Mouse (Mus musculus) spleen, adult 2 months (tissue): ENCODE measurements around the gene Lrrc73.

Source experiments
- CTCF ChIP-seq: fragments of 200-500 bp; IDR thresholded peaks from 2 replicates; pipeline ENCODE4 v1.5.1; 2011; ENCODE audit warnings: mild to moderate bottlenecking, inconsistent platforms; ENCODE audit not compliant: insufficient read depth, insufficient read length, insufficient replicate concordance; ENCODE audit errors: extremely low read depth
- POLR2A ChIP-seq: fragments of 200-500 bp; IDR thresholded peaks from 2 replicates; pipeline ENCODE4 v1.6.1; 2011; ENCODE audit warnings: low read depth, low read length, inconsistent platforms

DNA sequence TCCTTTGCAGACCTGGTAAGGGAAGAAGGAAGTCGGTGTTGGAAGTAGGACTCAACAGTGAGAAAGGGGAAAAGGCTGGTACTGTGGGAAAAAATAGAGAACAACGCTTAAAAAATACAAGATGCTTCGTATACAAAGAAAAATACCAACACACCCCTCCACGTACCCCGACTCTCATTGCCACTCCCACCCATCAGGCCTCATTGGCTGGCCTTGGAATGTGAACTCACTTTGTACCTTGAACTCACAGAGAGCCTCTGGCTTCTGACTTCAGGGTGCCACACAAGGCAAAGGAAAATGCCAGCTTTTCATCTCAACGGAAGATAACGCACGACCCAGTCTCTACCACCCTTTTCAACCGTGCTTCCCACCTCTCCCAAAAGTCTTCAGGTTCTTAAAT is 29.8 kb downstream of the Lrrc73 start:
- TF ChIP-seq POLR2A (no peak), CTCF (no peak)
